Mouse (Mus musculus) adipocyte (in vitro differentiated cells): ENCODE measurements around the gene H2afx.
"Not testable (repeated sequence)": the region's sequence is repeated elsewhere in the genome, so short reads cannot be mapped to it uniquely, and the experiment has no call there.

ENCODE experiments used
- DNase-seq: peaks from one replicate; pipeline ENCODE4 v3.0.0-alpha.2; 2016; ENCODE audit warnings: low spot score

The H2afx gene

DNA sequence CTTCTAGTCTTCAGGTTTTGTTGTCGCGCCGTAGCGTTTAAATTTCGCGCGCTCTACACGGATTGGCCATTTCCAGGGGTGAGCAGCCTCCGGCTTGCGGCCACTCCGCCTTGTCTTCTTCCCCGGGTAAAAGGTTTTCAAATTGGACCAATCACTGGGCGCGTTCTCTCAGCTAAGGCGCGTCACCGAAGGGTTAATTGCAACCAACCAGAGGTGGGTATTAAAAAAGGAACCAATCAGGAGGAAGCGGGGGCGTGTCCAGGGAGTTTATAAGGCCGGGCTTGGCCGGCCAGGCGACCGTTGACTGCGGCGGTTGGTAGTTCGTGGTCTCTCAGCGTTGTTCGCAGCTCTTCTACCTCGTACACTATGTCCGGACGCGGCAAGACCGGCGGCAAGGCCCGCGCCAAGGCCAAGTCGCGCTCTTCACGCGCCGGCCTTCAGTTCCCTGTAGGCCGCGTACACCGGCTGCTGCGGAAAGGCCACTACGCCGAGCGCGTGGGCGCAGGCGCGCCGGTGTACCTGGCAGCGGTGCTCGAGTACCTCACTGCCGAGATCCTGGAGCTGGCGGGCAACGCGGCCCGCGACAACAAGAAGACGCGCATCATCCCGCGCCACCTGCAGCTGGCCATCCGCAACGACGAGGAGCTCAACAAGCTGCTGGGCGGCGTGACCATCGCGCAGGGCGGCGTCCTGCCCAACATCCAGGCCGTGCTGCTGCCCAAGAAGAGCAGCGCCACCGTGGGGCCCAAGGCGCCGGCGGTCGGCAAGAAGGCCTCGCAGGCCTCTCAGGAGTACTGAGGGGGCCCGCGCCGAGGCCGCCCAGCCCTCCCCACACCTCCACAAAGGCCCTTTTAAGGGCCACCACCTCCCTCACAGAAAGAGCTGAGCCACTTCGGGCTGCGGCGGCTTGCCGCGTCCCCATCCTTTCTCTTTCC, at the start of gene H2afx:
Gene H2afx, plus strand, starts transcription at position 299 of the 935 bp plus-strand sequence.
- peak; percentile 99 for DNase-seq

- DNase-seq, result no peak
Observed at GRCm38 (mm10) chr9:44286256-44286850, 48.1 kb upstream of the H2afx start.

- DNase-seq, result no peak
Observed at GRCm38 (mm10) chr9:44287003-44287400, 47.5 kb upstream of the H2afx start.

GRCm38 (mm10) chr9:44287401-44288075, 47.0 kb upstream of the H2afx start:
- DNase-seq, result no peak

DNA sequence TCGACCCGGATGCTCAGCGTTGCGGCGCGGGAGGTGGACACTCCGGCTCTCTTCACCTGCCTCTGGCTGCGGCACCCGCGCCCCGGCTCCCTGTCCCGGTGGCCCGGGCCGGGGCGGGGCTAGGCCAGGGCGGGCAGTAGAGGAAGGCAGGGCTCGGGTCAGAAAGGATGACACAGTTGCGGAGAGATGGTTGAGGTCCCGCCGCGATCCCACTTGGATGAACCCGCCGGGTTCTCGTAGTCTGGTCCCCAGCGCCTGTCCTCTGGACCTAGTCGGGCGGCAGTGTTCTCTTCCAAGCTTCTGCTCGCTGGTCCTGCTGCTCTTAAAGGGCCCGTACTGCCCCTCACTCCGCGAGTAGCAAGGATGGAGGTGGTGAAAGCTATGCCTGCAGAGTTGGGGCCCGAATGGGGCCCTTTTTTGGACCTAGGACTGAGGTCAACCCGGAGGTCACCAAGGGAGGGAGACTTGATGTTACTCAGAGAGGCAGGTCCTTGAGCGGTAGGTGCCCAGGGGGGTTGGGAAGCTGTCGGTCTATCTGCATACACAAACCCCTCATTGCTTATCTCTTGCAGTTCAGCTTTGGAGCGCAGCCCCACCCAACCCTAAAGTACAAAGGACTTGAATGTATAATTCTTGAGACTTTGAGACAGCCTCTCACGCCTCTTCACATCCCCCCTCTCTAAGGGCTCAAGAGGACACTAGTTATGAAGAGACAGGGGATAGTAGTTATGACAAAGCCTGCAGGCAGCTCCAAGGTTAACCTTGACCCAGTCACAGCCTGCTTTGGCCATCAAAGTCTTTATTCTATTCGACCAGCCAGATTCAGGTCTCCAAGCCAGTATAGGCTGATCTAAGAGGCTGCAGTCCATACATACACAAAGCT, 46.2 kb upstream of the H2afx start, which contains the start of gene Abcg4:
Gene Abcg4, minus strand, starts transcription at position 540 of the 883 bp plus-strand sequence.
- DNase-seq, result no peak

DNA sequence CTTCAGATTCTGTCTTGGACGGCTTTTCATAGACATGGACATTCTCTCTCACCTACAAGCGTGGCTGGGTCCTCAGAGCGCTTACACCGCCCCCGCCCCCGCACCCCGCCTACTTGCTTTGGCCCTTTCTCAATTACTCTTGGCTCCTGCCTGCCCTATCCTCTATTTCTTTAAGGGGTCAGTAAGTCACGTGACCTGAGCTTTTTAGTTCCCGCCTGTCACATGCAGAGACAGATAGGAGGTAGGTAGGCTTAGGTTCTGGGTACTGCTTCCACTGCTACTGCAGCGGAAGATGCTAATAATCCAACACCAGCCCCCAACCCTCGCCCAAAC, 45.6 kb upstream of the H2afx start:
- no peak for DNase-seq

GRCm38 (mm10) chr9:44292490-44292889, 42.0 kb upstream of the H2afx start:
- peak; percentile 30 for DNase-seq

DNA sequence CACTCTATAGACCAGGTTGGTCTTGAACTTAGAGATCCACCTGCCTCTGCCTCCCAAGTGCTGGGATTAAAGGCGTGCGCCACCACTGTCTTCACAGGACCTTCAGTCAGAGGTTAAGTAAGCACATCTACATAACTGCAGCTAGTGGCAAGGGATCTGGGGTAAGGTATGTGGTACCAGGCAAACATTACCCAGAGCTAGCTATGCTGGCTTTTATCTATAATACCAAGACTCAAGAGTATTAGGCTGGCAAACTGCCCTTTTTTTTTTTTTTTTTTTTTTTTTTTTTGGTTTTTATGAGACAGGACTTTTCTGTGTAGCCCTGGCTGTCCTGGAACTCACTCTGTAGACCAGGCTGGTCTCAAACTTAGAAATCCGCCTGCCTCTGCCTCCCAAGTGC, 34.5 kb upstream of the H2afx start:
- DNase-seq, result not testable (repeated sequence)

DNA sequence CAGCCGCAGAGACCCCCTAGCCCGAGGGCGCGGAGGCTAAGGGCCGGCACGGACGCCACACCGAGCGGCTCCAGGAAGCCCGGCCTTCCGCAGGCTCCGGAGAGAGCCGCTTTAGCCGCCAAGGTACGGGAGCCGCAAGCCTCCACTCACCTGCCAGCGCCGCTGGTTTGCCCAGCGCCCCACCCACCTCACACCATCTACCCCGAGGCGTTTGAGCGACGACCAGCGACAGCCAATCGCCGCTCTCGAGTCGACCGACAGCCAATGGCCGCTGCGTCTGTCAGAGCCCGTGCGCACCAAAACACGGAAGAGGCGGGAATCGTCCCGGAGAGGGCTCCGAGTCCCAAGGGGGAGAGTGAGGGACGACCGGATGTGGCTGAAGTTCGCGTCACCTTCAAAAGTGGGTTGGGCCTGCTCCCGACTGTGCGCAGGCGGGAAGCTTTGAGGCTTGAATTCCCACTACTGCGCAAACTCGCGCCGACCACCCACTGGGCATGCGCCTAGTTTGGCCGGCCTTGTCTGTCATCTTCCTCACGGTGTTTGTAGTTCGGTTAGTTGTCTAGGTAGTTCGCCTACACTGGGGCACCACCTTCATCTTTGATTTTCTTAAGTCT, 28.9 kb upstream of the H2afx start, which contains the start of gene Hinfp:
Gene Hinfp, minus strand, starts transcription at position 206 of the 614 bp plus-strand sequence.
- peak; percentile 99 for DNase-seq

DNA sequence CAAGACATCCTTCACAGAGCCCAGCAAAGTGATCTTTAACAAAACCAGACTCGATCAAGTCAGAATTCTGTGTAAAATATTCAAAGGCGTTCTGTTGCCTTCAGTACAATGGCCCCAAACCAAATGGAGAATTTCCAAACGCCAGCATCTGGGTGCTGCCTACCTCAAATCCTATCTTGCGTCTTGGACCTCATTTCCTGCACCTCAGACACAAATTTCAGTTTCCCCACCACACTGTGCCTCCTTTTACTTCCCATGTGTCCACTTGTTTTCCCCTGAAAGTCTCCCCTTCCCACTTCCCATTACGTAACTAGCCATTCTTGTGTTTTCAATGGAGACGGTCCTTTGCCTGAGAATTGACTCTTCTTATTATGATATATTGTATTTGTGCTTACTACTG, 28.0 kb upstream of the H2afx start:
- DNase-seq, result no peak

DNA sequence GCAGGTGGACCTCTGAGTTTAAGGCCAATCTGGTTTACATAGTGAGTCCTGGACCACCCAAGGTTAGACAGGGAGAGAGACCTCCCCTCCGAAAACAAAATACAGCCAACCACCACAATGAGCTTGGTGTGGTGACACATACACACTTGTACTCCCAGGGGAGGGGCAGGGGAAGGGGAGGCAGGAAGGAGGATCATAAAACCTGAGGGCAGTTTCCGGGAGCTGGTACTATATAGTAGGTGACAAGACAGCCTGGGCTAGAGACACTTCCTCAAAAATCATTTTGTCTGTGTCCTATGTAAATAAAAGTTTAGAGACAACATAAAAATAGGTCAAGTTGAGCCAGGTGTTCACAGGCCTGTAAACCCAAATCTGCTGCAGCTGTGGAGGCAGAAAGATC, 27.2 kb upstream of the H2afx start:
- no peak for DNase-seq

DNA sequence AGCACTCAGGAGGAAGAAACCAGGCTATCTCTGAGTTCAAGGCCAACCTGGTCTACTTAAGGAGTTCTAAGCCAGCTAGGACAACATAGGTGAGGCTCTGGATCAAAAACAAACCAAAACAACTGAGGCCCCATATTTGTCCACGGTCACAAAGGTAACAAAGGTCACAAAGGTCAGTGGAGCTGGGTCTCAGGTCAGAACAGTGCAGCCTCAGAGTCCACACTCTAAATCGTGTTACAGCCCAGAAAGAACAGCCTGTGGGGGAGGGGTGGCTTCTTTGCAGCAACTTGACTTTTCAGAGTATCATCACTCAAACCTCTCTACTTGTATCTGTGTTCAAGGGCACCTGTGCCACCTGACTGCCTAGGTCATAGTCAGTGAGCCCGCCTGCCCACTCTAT, 24.7 kb upstream of the H2afx start:
- no peak for DNase-seq

DNA sequence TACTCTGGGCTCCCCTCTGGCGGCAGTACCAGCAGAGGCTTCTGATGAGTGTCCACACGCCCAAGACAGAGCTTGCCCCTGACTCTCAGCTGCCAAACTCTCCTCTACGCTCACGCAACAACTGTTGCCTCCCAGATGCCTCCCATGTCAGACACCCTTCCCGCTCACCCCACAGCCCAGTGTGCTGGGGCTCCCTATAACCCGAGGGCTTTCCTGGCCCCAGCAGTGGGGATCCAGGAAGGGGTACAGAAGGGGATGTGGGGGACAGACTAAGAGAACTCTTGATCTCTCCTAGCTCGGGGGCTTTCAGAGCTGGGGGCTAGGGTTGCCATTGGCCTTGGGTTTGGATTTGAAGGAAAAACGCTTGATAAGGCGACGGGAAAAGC, 23.8 kb upstream of the H2afx start:
- DNase-seq, result no peak

- DNase-seq, result no peak
Observed at GRCm38 (mm10) chr9:44311136-44312134, 23.1 kb upstream of the H2afx start.

- no peak for DNase-seq
Observed at GRCm38 (mm10) chr9:44313476-44314256, 20.8 kb upstream of the H2afx start.

- no peak for DNase-seq
Observed at GRCm38 (mm10) chr9:44314257-44314547, 20.3 kb upstream of the H2afx start.

GRCm38 (mm10) chr9:44314910-44315309, 19.6 kb upstream of the H2afx start:
- no peak for DNase-seq

GRCm38 (mm10) chr9:44317452-44317851, 17.0 kb upstream of the H2afx start:
- DNase-seq, result no peak

GRCm38 (mm10) chr9:44318076-44318825, 16.2 kb upstream of the H2afx start:
- no peak for DNase-seq
